Mouse (Mus musculus) liver, adult 2 months (tissue): ENCODE results near the gene Vps4a. TPM values are rescaled to one million over a fixed set of nuclear protein-coding genes. Genes with fewer than 3 reads are reported as not detected.
"Not testable (repeated sequence)": the region's sequence is repeated elsewhere in the genome, so short reads cannot be mapped to it uniquely, and the experiment has no call there.

ENCODE experiments used
- DNase-seq: peaks from one replicate; pipeline ENCODE4 v3.0.0-alpha.2; 2011; ENCODE audit warnings: low read depth, low spot score; ENCODE audit errors: extremely low read depth
- H3K27ac ChIP-seq: fragments of 200-500 bp; replicated peaks from 2 replicates; pipeline ENCODE4 v1.5.1; 2012; ENCODE audit warnings: low read depth, mild to moderate bottlenecking, control low read depth, inconsistent platforms, low read length; ENCODE audit not compliant: insufficient read depth
- H3K27me3 ChIP-seq: fragments of 200-500 bp; 2 replicates; pipeline ENCODE4 v1.6.1; 2012; ENCODE audit warnings: mild to moderate bottlenecking, moderate library complexity, low read length, inconsistent platforms; ENCODE audit not compliant: control insufficient read depth, insufficient read depth
- H3K36me3 ChIP-seq: fragments of 200-500 bp; 2 replicates; pipeline ENCODE4 v1.6.1; 2012; ENCODE audit warnings: low read length, inconsistent platforms; ENCODE audit not compliant: control insufficient read depth, insufficient read depth
- H3K4me1 ChIP-seq: fragments of 200-500 bp; 2 replicates; pipeline ENCODE4 v1.6.1; 2011; ENCODE audit warnings: low read length; ENCODE audit not compliant: control insufficient read depth, insufficient read depth
- H3K4me3 ChIP-seq: fragments of 200-500 bp; 2 replicates; pipeline ENCODE4 v1.5.1; 2011; ENCODE audit warnings: low read depth, mild to moderate bottlenecking, control low read depth, low read length, moderate library complexity; ENCODE audit not compliant: insufficient read depth
- H3K79me2 ChIP-seq: fragments of 200-500 bp; 2 replicates; pipeline ENCODE4 v1.6.1; 2012; ENCODE audit warnings: inconsistent platforms, mild to moderate bottlenecking, low read length, moderate library complexity; ENCODE audit not compliant: control insufficient read depth, insufficient read depth
- H3K9ac ChIP-seq: fragments of 200-500 bp; 2 replicates; pipeline ENCODE4 v1.6.1; 2012; ENCODE audit warnings: low read depth, mild to moderate bottlenecking, control low read depth, inconsistent platforms, low read length
- CTCF ChIP-seq: fragments of 200-500 bp; IDR thresholded peaks from 2 replicates; pipeline ENCODE4 v1.5.1; 2011; ENCODE audit warnings: low read depth, low read length, control low read depth
- POLR2A ChIP-seq: fragments of 200-500 bp; IDR thresholded peaks from 2 replicates; pipeline ENCODE4 v1.6.1; 2011; ENCODE audit warnings: low read length, control low read depth; ENCODE audit not compliant: insufficient read depth; ENCODE audit errors: extremely low read depth
- WGBS: fragments of 180-500 bp; shearing (Covaris S2); methylation state at CpG from one replicate; pipeline ENCODE4 v1.1.7; 2018; 5-methylcytosine and 5-hydroxymethylcytosine counted together
- polyA plus RNA-seq: library from polyadenylated mRNA; depleted of rRNA; stranded (reverse); fragments of >200 nt; gene quantifications from 2 replicates; pipeline ENCODE4 v1.2.3, GENCODE M21; 2012
- total RNA-seq: library from RNA; depleted of rRNA; stranded (reverse); fragments of >200 nt; gene quantifications from 2 replicates; pipeline ENCODE4 v1.2.3, GENCODE M21; 2014

Vps4a gene
- total and polyA plus RNA-seq, 2 experiments = 9.7 to 11.2 TPM

- DNase-seq = no peak
- Histone ChIP-seq H3K27ac (no peak overlapping the region), H3K79me2 (no peaks in the 10 kb centered on the region), H3K36me3 (no peaks in the 10 kb centered on the region), H3K4me3 (no peak overlapping the region), H3K4me1 (no peaks in the 10 kb centered on the region), H3K27me3 (no peaks in the 10 kb centered on the region), H3K9ac (no peak overlapping the region)
- TF ChIP-seq CTCF (no peak), POLR2A (no peak)
- WGBS = 90% methylated on average over 8 of the region's 8 CpGs
Observed at GRCm38 (mm10) chr8:107023479-107023878, 7.5 kb upstream of the Vps4a start.

- Histone ChIP-seq H3K9ac (no peak overlapping the region), H3K79me2 (peaks cover 16% of the 10 kb centered on the region), H3K4me3 (no peak overlapping the region), H3K27me3 (no peaks in the 10 kb centered on the region), H3K36me3 (no peaks in the 10 kb centered on the region), H3K27ac (no peak overlapping the region), H3K4me1 (peaks cover 2% of the 10 kb centered on the region)
- no peak for DNase-seq
- TF ChIP-seq CTCF (no peak), POLR2A (no peak)
- WGBS = 90% methylated on average over 3 of the region's 3 CpGs
Observed at GRCm38 (mm10) chr8:107029310-107029709, 1.7 kb upstream of the Vps4a start.

- Histone ChIP-seq H3K27me3 (no peaks in the 10 kb centered on the region), H3K4me3 (no peak overlapping the region), H3K9ac (no peak overlapping the region), H3K27ac (no peak overlapping the region), H3K4me1 (peaks cover 2% of the 10 kb centered on the region), H3K36me3 (no peaks in the 10 kb centered on the region), H3K79me2 (peaks cover 19% of the 10 kb centered on the region)
- TF ChIP-seq CTCF = no peak
- TF ChIP-seq POLR2A = no peak
- DNase-seq = no peak
- 78% methylated on average over 5 of the region's 5 CpGs for WGBS
Observed at GRCm38 (mm10) chr8:107030058-107030457, 964 bp upstream of the Vps4a start.

GRCm38 (mm10) chr8:107031577-107032090 lies 612 bp downstream of the Vps4a start:
- no peak for DNase-seq
- WGBS = under 1% methylated on average over 39 of the region's 40 CpGs
- H3K9ac ChIP-seq = peak overlapping the region; percentile 99
- no peaks in the 10 kb centered on the region for H3K27me3 ChIP-seq
- no peaks in the 10 kb centered on the region for H3K36me3 ChIP-seq
- peak overlapping the region; percentile 30; the same call in 1 of the 2 replicates for H3K27ac ChIP-seq
- H3K79me2 ChIP-seq = peaks cover 19% of the 10 kb centered on the region
- H3K4me3 ChIP-seq = peak overlapping the region; percentile 95
- H3K4me1 ChIP-seq = peaks cover 2% of the 10 kb centered on the region
- TF ChIP-seq CTCF (no peak), POLR2A (no peak)

GRCm38 (mm10) chr8:107033609-107034008 lies 2.6 kb downstream of the Vps4a start:
- DNase-seq, H3K27ac ChIP-seq, H3K4me3 ChIP-seq, H3K9ac ChIP-seq, H3K27me3 ChIP-seq, H3K4me1 ChIP-seq, H3K36me3 ChIP-seq: not testable (repeated sequence)
- 89% methylated on average over 2 of the region's 2 CpGs for WGBS
- peaks cover 19% of the 10 kb centered on the region for H3K79me2 ChIP-seq

- Histone ChIP-seq H3K27ac (no peak overlapping the region), H3K79me2 (peaks cover 19% of the 10 kb centered on the region), H3K4me1 (peaks cover 2% of the 10 kb centered on the region), H3K4me3 (no peak overlapping the region), H3K27me3 (no peaks in the 10 kb centered on the region), H3K9ac (no peak overlapping the region), H3K36me3 (peaks cover 22% of the 10 kb centered on the region)
- DNase-seq = no peak
- TF ChIP-seq POLR2A (no peak), CTCF (no peak)
- WGBS = 95% methylated on average over 3 of the region's 3 CpGs
Observed at GRCm38 (mm10) chr8:107035641-107036040, 4.6 kb downstream of the Vps4a start.
